Mouse (Mus musculus) c-Kit-positive CD71-negative TER-119-negative erythroid progenitor cells, embryonic 14.5 days (primary cell): ENCODE results near the gene Gm20388.

Experiments
- DNase-seq: peaks from one replicate; pipeline ENCODE4 v3.0.0-alpha.2; 2013; ENCODE audit warnings: low read depth

Gm20388 gene

DNA sequence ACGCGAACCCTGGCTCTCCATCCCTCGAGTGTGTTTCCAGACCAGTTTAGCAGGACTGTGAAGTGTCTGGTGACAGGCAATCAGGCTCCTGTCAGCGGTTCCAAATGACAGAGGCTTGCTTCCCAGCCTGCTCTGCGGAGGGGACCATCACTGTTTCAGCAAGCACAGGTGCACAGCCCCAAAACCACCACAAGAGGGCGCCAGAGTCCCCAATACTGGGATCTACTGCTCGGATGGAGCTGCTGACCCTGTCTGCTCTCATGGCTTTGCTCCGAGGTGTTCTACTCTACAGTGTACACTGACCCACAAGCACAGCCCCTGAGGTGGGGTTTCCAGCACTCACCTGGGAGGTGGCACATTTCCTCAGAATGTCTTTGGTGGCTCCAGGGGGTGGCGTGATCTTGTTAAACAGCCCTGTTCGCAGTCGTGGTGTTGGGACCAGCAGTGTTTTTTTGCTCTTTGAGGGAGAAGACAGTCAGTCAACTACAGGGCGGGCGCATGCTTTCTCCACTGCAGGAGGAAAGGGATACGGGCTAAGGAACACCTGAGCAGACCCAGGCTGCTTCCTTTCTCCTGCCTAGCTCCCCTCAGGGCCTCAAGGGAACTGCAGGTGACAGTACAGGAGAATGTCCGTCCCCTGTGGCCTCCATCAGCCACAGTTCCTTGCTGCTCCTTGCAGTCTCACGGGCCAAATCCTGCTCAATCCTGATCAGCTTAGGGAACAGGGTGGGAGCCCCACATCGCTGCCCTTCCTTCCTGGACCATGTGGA, 1193.6 kb downstream of the Gm20388 start:
- peak; percentile 81 for DNase-seq

GRCm38 (mm10) chr8:121107668-121108656, 1197.3 kb downstream of the Gm20388 start, which contains the start of gene Mthfsd:
Mthfsd (minus strand) TSS chr8:121108392.
- peak; percentile 94 for DNase-seq

DNA sequence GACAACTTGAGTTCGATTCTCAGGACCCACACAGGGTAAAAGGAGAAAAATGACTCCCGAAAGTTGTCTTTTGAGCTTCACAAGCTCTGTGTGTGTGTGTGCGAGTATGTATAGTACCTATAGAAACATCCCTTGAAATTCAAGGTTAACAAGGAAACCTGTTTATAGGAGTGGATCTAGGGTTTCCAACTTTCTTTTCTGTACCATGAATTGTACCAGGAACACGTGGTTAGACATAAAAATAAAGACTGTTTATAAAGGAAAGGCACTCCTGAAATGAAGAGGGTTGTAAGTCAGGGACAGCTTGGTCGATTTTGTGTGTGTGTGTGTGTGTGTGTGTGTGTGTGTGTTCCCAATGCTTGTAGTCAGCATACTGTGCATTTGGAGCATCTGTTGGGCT, 1198.0 kb downstream of the Gm20388 start:
- no peak for DNase-seq

GRCm38 (mm10) chr8:121111145-121111907, 1200.7 kb downstream of the Gm20388 start:
- DNase-seq: no peak

GRCm38 (mm10) chr8:121113261-121113660, 1202.6 kb downstream of the Gm20388 start:
- DNase-seq: peak; percentile 91

- no peak for DNase-seq
Measured at GRCm38 (mm10) chr8:121115136-121115535, 1204.5 kb downstream of the Gm20388 start.

- no peak for DNase-seq
Measured at GRCm38 (mm10) chr8:121115948-121116347, 1205.3 kb downstream of the Gm20388 start, which contains the start of gene Foxc2. Foxc2 (plus strand) TSS chr8:121116171.

GRCm38 (mm10) chr8:121116591-121117185, 1206.0 kb downstream of the Gm20388 start:
- DNase-seq: no peak

DNA sequence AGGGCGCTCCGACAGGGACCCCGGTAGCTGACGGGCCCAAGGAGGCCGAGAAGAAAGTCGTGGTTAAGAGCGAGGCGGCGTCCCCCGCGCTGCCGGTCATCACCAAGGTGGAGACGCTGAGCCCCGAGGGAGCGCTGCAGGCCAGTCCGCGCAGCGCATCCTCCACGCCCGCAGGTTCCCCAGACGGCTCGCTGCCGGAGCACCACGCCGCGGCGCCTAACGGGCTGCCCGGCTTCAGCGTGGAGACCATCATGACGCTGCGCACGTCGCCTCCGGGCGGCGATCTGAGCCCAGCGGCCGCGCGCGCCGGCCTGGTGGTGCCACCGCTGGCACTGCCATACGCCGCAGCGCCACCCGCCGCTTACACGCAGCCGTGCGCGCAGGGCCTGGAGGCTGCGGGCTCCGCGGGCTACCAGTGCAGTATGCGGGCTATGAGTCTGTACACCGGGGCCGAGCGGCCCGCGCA, 1206.6 kb downstream of the Gm20388 start:
- no peak for DNase-seq

DNA sequence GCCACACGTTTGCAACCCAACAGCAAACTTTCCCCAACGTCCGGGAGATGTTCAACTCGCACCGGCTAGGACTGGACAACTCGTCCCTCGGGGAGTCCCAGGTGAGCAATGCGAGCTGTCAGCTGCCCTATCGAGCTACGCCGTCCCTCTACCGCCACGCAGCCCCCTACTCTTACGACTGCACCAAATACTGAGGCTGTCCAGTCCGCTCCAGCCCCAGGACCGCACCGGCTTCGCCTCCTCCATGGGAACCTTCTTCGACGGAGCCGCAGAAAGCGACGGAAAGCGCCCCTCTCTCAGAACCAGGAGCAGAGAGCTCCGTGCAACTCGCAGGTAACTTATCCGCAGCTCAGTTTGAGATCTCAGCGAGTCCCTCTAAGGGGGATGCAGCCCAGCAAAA, 1207.3 kb downstream of the Gm20388 start:
- DNase-seq: no peak

DNA sequence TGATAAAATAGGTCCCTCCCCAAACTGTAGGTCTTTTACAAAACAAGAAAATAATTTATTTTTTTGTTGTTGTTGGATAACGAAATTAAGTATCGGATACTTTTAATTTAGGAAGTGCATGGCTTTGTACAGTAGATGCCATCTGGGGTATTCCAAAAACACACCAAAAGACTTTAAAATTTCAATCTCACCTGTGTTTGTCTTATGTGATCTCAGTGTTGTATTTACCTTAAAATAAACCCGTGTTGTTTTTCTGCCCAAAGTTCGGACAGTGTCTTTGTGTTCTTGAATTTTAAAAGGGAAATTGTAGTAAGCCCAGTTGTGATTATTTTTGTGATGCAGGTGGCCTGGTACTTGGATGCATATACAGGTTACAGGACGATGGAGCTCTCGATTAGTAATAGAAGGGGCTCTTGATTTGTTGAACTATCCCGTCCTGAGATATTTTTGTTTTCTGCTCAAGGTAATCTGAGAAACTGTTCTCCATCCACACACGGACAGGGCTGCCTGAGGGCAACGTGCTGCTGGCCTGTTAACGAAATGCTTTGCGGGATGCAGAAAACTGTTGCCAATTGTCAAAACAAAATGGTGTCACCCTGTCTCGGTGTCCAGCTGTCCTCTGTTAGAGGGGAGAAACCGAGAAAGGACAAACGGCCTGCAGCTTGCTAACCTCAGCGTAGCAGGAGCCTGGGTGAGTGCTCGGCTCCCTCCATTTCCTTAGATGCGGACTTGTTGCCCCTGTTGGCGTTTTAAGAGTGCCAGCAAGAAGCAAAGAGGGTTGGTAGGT, 1208.2 kb downstream of the Gm20388 start:
- no peak for DNase-seq

- no peak for DNase-seq
Measured at GRCm38 (mm10) chr8:121119635-121120455, 1209.2 kb downstream of the Gm20388 start.

DNA sequence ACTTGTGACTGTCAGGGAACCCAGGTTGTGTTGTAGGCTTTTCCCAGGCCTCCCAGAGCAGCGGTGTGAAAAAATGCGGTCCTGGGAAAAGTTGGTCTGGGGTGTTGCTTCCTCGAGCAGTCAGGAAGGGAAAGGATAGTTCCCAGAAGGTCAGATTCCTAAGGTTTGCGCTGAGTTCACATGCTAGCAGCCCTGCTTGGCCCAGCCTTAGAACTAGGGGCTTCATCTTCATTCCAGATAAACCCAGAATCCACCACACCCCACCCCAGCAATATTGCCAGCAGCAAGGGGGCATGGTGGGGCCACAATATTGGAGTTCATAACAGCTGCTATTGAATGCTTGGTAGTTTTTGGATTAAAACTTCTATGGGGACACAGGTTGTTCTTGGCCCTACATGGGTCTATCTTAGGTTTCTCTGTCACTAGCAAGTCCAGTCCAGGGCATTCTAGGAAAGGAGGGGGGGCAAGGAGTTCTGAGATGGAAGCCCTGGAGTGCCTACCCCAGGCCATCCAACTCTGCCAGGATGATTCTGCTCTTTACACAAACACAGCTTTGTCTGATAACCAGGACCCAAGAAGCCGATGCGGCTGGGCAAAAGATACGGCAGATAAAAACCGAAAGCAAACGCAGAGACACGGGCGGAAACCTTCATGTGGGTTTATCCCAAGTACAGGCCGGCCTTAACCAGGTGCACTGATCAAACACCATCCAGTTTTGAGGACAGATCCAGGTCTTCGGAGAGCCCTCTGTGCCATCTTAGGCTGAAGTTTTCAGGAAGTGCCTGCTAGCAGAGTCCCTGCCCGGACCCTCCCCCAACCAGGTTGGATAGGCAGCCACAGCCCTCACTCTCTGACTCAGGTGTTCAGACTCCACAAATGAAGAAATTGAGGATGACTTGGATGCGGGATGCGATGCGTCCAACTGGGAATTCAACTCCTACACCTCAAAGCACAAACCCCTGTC, 1210.1 kb downstream of the Gm20388 start:
- no peak for DNase-seq

DNA sequence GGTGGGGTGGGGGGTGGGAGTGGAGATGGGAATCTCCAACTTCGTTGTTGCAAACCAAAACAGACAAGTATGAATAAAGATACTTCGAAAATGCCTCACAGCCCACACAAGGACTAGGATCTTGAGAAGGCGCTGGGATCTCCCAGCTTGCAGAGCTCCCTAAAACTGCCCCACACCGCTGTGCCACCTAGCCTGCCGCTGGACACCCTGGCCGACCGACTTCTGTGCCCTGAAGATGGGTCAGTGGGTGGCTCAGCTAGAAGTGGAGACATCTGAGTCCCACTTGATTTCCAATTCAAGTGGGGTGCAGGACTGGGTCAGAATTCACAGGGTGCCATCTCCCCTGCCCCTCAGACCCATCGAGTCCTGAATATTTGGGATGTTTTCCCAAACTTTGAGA, 1211.1 kb downstream of the Gm20388 start:
- DNase-seq: no peak

DNA sequence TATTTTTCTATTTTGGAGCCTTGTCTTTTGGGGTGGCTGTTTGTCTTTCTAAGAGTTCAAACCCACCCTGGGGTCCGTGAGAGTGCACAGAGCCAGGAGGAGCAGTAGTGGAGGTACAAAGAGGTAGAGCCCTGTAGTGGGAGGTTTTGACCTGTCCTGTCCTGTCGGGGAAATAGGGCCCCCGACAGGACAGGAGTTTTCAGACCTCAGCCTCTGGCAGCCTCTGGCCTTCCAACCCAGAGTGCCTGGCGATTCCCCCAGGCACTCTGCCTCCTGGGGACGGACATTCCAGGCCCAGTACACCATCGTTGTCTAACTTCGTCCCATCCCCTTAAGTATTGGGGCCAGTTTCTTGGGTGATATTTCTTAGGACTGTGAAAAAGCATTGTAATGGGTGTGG, 1211.7 kb downstream of the Gm20388 start:
- no peak for DNase-seq

DNA sequence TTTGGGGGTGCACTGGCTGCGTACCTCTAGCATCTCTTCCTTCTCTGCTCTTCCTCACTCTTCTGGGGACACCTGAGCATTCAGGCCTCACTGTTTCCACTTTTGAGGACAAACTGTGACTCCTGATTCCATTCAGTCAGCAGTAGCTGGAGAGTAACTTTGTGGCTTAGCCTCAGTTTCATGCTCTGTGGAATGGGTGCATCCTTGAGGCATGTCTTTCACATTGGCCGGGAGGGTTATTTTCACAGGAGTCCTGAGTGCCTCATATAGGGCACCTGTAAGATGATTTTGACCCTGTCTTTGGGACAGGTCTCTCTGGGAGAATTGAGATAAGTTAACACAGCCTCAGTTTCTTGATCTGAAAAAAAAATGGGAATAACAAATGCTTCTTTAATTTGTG, 1212.5 kb downstream of the Gm20388 start:
- no peak for DNase-seq

- DNase-seq: no peak
Measured at GRCm38 (mm10) chr8:121124547-121125239, 1214.1 kb downstream of the Gm20388 start.

DNA sequence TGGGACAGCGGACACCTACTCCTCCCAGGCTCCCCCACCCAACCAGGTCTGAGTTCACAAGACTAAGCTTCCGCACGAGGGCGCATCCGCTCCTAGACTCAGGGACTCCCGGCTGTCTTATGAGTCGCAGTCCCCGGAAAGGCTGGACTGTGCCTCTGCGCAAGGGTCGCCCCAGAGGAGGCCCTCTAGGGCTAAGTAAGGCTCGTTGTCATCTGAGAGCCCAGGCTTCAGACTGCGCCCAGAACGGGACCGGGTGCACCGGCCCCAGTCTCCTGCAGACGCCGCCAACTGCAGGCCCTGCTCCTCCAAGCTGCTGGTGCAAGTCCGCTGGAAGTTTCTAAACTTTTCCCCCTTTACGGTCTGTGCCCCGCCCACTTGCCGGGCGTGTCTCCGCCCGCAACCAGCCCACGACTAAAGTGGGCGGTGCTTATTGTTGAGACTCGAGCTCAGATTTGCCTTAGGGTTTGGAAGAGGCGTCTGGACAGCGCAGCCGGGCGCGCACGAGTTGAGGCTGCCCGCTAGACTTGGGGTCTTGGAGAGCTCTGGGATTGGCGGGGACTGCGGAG, 1214.8 kb downstream of the Gm20388 start:
- DNase-seq: no peak
